Mouse (Mus musculus) CH12F3 (cell line): Measurements from ENCODE around the gene Zfp692.
"Not testable (repeated sequence)": the region's sequence is repeated elsewhere in the genome, so short reads cannot be mapped to it uniquely, and the experiment has no call there.

Experiments
- in situ Hi-C: fragments of 300-500 bp; cut with MboI; formaldehyde crosslinking; loops from 2 replicates; pipeline ENCODE4 v1.14.3; 2020; ENCODE audit warnings: low sequenced_read_pairs

The Zfp692 gene

GRCm38 (mm10) chr11:58306860-58307308 lies at the start of gene Zfp692:
Zfp692 (plus strand) TSS chr11:58307069.
- in situ Hi-C loops, result no loop called here

- in situ Hi-C loops, result no loop called here
Measured at GRCm38 (mm10) chr11:58257816-58258215, 49.1 kb upstream of the Zfp692 start.

GRCm38 (mm10) chr11:58260156-58260555 lies 46.7 kb upstream of the Zfp692 start:
- in situ Hi-C loops, result no loop called here

GRCm38 (mm10) chr11:58261826-58262225 lies 45.0 kb upstream of the Zfp692 start:
- in situ Hi-C loops, result no loop called here

GRCm38 (mm10) chr11:58262336-58262735 lies 44.5 kb upstream of the Zfp692 start:
- in situ Hi-C loops, result no loop called here

- in situ Hi-C loops, result no loop called here
Measured at GRCm38 (mm10) chr11:58263516-58263915, 43.4 kb upstream of the Zfp692 start.

- in situ Hi-C loops, result no loop called here
Measured at GRCm38 (mm10) chr11:58264546-58264945, 42.3 kb upstream of the Zfp692 start.

GRCm38 (mm10) chr11:58268285-58268684 lies 38.6 kb upstream of the Zfp692 start:
- in situ Hi-C loops, result no loop called here

- in situ Hi-C loops, result no loop called here
Measured at GRCm38 (mm10) chr11:58274572-58274971, 32.3 kb upstream of the Zfp692 start, which contains the start of gene 4930438A08Rik. 4930438A08Rik (plus strand) TSS chr11:58274799.

- in situ Hi-C loops, result no loop called here
Measured at GRCm38 (mm10) chr11:58275756-58276155, 31.1 kb upstream of the Zfp692 start.

- in situ Hi-C loops, result no loop called here
Measured at GRCm38 (mm10) chr11:58281970-58282496, 24.8 kb upstream of the Zfp692 start.

- in situ Hi-C loops, result no loop called here
Measured at GRCm38 (mm10) chr11:58282518-58282917, 24.4 kb upstream of the Zfp692 start.

- in situ Hi-C loops, result no loop called here
Measured at GRCm38 (mm10) chr11:58289992-58290682, 16.7 kb upstream of the Zfp692 start.

- in situ Hi-C loops, result no loop called here
Measured at GRCm38 (mm10) chr11:58290812-58291211, 16.1 kb upstream of the Zfp692 start.

GRCm38 (mm10) chr11:58292791-58293190 lies 14.1 kb upstream of the Zfp692 start:
- in situ Hi-C loops, result no loop called here

GRCm38 (mm10) chr11:58297396-58297795 lies 9.5 kb upstream of the Zfp692 start:
- in situ Hi-C loops, result no loop called here

- in situ Hi-C loops, result no loop called here
Measured at GRCm38 (mm10) chr11:58301057-58301456, 5.8 kb upstream of the Zfp692 start.

- in situ Hi-C loops, result no loop called here
Measured at GRCm38 (mm10) chr11:58301837-58302754, 4.8 kb upstream of the Zfp692 start.

GRCm38 (mm10) chr11:58302774-58303445 lies 4.0 kb upstream of the Zfp692 start:
- in situ Hi-C loops, result no loop called here

GRCm38 (mm10) chr11:58303594-58303993 lies 3.3 kb upstream of the Zfp692 start:
- in situ Hi-C loops, result no loop called here

- in situ Hi-C loops, result not testable (repeated sequence)
Measured at GRCm38 (mm10) chr11:58305299-58305698, 1.6 kb upstream of the Zfp692 start.
